Mouse (Mus musculus) liver (tissue): Measurements from ENCODE around the gene Rab11b.
"Not testable (repeated sequence)": the region's sequence is repeated elsewhere in the genome, so short reads cannot be mapped to it uniquely, and the experiment has no call there.

Experiments used
- DNase-seq: peaks from one replicate; pipeline ENCODE4 v3.0.0-alpha.2; 2020; ENCODE audit warnings: mixed read lengths

Gene Rab11b

GRCm38 (mm10) chr17:33771617-33772016, 11.3 kb upstream of the Rab11b start:
- no peak for DNase-seq

GRCm38 (mm10) chr17:33766389-33766788, 6.1 kb upstream of the Rab11b start:
- no peak for DNase-seq

- DNase-seq: peak; percentile 100
These were observed 519 bp downstream of the Rab11b start for GRCm38 (mm10) chr17:33759767-33760254.

- peak; percentile 38 for DNase-seq
These were observed 3.1 kb downstream of the Rab11b start for GRCm38 (mm10) chr17:33757231-33757630.

GRCm38 (mm10) chr17:33756108-33756790, 4.1 kb downstream of the Rab11b start:
- no peak for DNase-seq

- no peak for DNase-seq
These were observed 4.8 kb downstream of the Rab11b start for GRCm38 (mm10) chr17:33755418-33756107.

- no peak for DNase-seq
These were observed 5.7 kb downstream of the Rab11b start for GRCm38 (mm10) chr17:33754656-33755055.

- DNase-seq: no peak
These were observed 8.0 kb downstream of the Rab11b start for GRCm38 (mm10) chr17:33752297-33752696.

GRCm38 (mm10) chr17:33751181-33751580, 9.1 kb downstream of the Rab11b start:
- no peak for DNase-seq

GRCm38 (mm10) chr17:33749451-33749850, 10.9 kb downstream of the Rab11b start:
- no peak for DNase-seq

GRCm38 (mm10) chr17:33746011-33746410, 14.3 kb downstream of the Rab11b start:
- peak; percentile 50 for DNase-seq

GRCm38 (mm10) chr17:33744686-33745384, 15.5 kb downstream of the Rab11b start:
- no peak for DNase-seq

GRCm38 (mm10) chr17:33742420-33742819, 17.9 kb downstream of the Rab11b start:
- no peak for DNase-seq

GRCm38 (mm10) chr17:33733526-33733925, 26.8 kb downstream of the Rab11b start:
- not testable (repeated sequence) for DNase-seq

GRCm38 (mm10) chr17:33732556-33733083, 27.7 kb downstream of the Rab11b start:
- not testable (repeated sequence) for DNase-seq

GRCm38 (mm10) chr17:33729215-33729614, 31.1 kb downstream of the Rab11b start:
- no peak for DNase-seq

GRCm38 (mm10) chr17:33728396-33728795, 31.9 kb downstream of the Rab11b start:
- no peak for DNase-seq

GRCm38 (mm10) chr17:33719736-33720378, 40.5 kb downstream of the Rab11b start:
- no peak for DNase-seq

- no peak for DNase-seq
These were observed 41.2 kb downstream of the Rab11b start for GRCm38 (mm10) chr17:33718944-33719725.

- DNase-seq: peak; percentile 99
These were observed 41.9 kb downstream of the Rab11b start, which contains the start of gene March2 for GRCm38 (mm10) chr17:33718384-33718881. Gene March2, minus strand, starts transcription at chr17:33718670.

GRCm38 (mm10) chr17:33717982-33718381, 42.3 kb downstream of the Rab11b start:
- DNase-seq: peak; percentile 7

GRCm38 (mm10) chr17:33717246-33717645, 43.1 kb downstream of the Rab11b start:
- DNase-seq: peak; percentile 20
